Mouse (Mus musculus) WW6 (cell line): Measurements from ENCODE around the gene Tubb4a.
A peak's percentile ranks its signal among the peaks of the same experiment; 100 is the strongest.

Experiments
- DNase-seq: peaks from one replicate; pipeline ENCODE4 v3.0.0-alpha.2; 2013; ENCODE audit warnings: low read depth, low spot score

Tubb4a gene

DNA sequence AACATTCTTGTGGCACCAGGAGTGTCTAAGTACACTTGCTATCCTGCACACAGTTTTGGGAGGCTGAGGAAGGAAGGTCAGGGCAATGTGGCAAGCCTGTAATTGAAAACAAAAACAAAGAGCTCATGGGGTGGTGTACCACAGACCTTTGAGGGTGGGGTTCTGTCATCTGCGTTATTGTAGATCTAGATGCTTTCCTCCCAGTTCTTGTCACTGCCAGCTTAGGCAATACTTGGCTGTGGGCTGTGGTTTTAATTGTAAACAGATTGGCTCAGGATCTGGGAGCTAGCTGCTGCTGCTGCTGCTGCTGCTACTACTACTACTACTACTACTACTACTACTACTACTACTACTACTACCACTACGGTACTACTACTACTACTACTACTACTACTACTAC is 14.7 kb upstream of the Tubb4a start:
- DNase-seq, result no peak

GRCm38 (mm10) chr17:57099629-57100325 is 12.2 kb upstream of the Tubb4a start:
- DNase-seq, result peak; percentile 53

- no peak for DNase-seq
Measured at GRCm38 (mm10) chr17:57098321-57098720, 10.7 kb upstream of the Tubb4a start.

- DNase-seq, result peak; percentile 58
Measured at GRCm38 (mm10) chr17:57096623-57096920, 9.0 kb upstream of the Tubb4a start.

- peak; percentile 52 for DNase-seq
Measured at GRCm38 (mm10) chr17:57095855-57096622, 8.5 kb upstream of the Tubb4a start.

- no peak for DNase-seq
Measured at GRCm38 (mm10) chr17:57094222-57094621, 6.6 kb upstream of the Tubb4a start.

- DNase-seq, result no peak
Measured at GRCm38 (mm10) chr17:57085970-57086757, 1.4 kb downstream of the Tubb4a start.

GRCm38 (mm10) chr17:57082481-57082880 is 5.1 kb downstream of the Tubb4a start:
- DNase-seq, result no peak

DNA sequence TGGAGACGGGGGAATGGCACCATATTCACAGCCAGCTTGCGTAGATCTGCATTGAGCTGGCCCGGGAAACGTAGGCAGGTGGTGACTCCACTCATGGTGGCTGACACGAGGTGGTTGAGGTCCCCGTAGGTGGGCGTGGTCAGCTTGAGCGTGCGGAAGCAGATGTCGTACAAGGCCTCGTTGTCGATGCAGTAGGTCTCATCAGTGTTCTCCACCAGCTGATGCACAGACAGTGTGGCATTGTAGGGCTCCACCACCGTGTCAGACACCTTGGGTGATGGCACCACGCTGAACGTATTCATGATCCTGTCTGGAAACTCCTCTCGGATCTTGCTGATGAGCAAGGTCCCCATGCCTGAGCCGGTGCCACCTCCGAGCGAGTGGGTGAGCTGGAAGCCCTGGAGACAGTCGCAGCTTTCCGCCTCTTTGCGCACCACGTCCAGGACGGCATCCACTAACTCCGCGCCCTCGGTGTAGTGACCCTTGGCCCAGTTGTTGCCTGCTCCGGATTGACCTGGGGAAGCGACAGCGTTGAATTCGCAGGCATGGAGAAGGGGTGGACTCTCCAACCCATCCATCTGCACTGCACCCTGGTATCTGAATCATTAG is 6.2 kb downstream of the Tubb4a start:
- DNase-seq, result no peak

- DNase-seq, result no peak
Measured at GRCm38 (mm10) chr17:57079919-57080318, 7.7 kb downstream of the Tubb4a start.

GRCm38 (mm10) chr17:57078336-57078735 is 9.2 kb downstream of the Tubb4a start, which contains the start of gene Dennd1c:
Dennd1c (minus strand) TSS chr17:57078514.
- no peak for DNase-seq

- no peak for DNase-seq
Measured at GRCm38 (mm10) chr17:57076916-57077315, 10.7 kb downstream of the Tubb4a start.

GRCm38 (mm10) chr17:57070699-57071098 is 16.9 kb downstream of the Tubb4a start:
- peak; percentile 91 for DNase-seq

GRCm38 (mm10) chr17:57070272-57070671 is 17.3 kb downstream of the Tubb4a start:
- no peak for DNase-seq

GRCm38 (mm10) chr17:57066908-57067307 is 20.7 kb downstream of the Tubb4a start:
- no peak for DNase-seq

- no peak for DNase-seq
Measured at GRCm38 (mm10) chr17:57063031-57063430, 24.6 kb downstream of the Tubb4a start.

GRCm38 (mm10) chr17:57062548-57062947 is 25.0 kb downstream of the Tubb4a start:
- DNase-seq, result no peak

GRCm38 (mm10) chr17:57062011-57062521 is 25.5 kb downstream of the Tubb4a start:
- DNase-seq, result no peak

GRCm38 (mm10) chr17:57061069-57061468 is 26.5 kb downstream of the Tubb4a start:
- no peak for DNase-seq

DNA sequence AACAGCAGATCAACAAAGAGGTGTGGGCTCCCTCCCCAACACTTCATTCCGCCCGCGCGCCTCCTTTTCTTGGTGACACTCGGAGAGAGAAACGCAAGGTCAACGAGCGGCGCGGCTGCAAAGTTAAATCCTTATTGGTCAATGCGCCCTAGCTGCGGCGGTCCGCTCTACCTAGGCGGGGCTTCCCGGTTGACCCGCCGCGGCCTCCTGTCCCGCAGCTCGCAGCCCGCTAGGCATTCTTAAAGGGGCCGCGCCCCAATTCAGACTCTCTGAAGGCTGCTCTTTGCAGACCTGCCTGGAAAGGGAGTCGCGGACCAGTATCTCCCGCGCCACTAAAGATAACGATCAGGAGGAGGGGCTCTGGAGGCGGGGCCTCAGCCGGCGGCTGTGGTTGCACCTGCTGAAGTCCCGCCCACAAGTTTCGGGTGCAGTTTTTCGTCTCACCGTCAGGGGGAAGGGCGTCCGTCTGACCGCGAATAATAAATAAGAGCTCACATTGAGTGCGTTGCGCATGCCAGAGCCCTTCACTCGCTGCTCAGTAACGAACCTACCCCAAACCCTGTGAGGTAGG is 27.3 kb downstream of the Tubb4a start:
- peak; percentile 94 for DNase-seq

DNA sequence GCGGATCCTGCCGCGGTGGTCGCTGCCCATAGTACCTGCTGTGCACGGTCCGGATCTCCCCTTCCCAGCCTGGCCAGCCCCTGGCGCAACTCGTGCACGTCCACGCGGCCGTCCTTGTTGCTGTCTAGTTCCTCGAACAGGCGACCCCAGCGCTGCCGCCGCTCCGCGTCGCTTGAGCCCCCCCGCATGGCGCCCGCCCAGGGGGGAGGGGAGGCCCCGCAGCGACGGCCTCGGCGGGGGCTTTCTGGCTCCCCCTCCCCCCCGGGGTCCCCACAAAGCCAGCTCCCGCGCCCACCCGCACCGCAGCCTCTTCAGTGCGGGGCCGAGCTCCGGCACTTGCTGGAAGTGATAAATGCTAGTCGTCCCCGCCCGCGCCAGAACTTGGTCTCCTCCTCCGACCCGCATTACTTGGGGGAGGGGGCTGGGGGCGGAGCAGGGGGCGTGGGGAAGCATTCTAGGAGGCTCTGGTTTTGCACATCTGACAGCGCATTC is 28.1 kb downstream of the Tubb4a start, which contains the start of gene Slc25a23:
Gene Slc25a23, minus strand, starts transcription at position 378 of the 492 bp plus-strand sequence.
- DNase-seq, result no peak
